Mouse (Mus musculus): Measurements from ENCODE around the gene Slc27a2.

GRCm38 (mm10) chr2:126508228-126508627 is 44.0 kb upstream of the Slc27a2 start:
- TF ChIP-seq GATA1 (IDR thresholded peaks at IDR 0.05; ENCODE audit: low read length) (no peak), TAL1 (IDR thresholded peaks at IDR 0.05; ENCODE audit: low read length) (no peak)

Measured in erythroblast, embryonic 14.5 days (primary cell).